Mouse (Mus musculus): ENCODE data around the gene Phf21a.

DNA sequence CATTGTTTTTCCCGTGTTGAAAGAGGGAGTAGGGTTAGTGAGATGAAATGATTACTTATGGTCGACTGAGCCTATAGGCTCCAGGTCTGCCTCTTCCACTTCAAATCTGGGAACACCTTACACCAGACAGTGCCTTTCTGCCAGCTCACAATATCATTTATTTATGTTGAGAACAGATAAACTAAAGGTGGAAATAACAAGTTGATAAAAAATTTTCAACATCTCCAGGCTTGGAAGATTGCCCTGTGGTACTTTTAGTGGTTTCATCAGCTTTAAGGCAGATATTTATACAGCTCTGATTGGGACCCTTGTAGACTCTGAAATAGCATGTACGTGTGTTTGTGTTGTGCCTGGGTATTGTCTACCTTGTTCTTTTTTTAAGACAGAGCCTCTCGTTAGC lies 83.4 kb downstream of the Phf21a start:
- TF ChIP-seq CTCF (IDR thresholded peaks at IDR 0.05; ENCODE audit: insufficient read depth, low read depth, low read length) (no peak), POLR2A (IDR thresholded peaks at IDR 0.05; ENCODE audit: insufficient read depth, low read depth, low read length) (no peak)
